Mouse (Mus musculus): Measurements from ENCODE around the gene Bin2. TPM values are rescaled to one million over a fixed set of nuclear protein-coding genes. Genes with fewer than 3 reads are reported as not detected.

Gene Bin2
- polyA plus RNA-seq, 1 experiment from 2014 or later: 2.1 TPM

- no peaks in the 10 kb centered on the region; the same call in 1 of the 2 replicates for H3K4me1 ChIP-seq (ENCODE audit: control insufficient read depth, insufficient read depth, low read length)
- DNase-seq (ENCODE audit: low spot score) (no peak), ATAC-seq (replicated peaks; ENCODE audit: insufficient number of reproducible peaks, low FRiP score, low TSS enrichment, low read depth) (no peak)
- H3K9ac ChIP-seq (replicated peaks; ENCODE audit: low read length): no peak overlapping the region
- peaks cover 4% of the 10 kb centered on the region; the same call in 1 of the 2 replicates for H3K27me3 ChIP-seq (ENCODE audit: control insufficient read depth, insufficient read depth, low read length)
- no peaks in the 10 kb centered on the region for H3K36me3 ChIP-seq (replicated peaks; ENCODE audit: control insufficient read depth, insufficient read depth, low read depth, low read length)
- no peak overlapping the region for H3K4me2 ChIP-seq (ENCODE audit: low read depth, low read length)
- WGBS: 95% methylated on average over 1 of the region's 1 CpGs
- no peaks in the 10 kb centered on the region for H3K9me3 ChIP-seq (replicated peaks; ENCODE audit: control insufficient read depth, low read length)
- H3K27ac ChIP-seq (replicated peaks; ENCODE audit: low read depth, low read length): no peak overlapping the region
- H3K4me3 ChIP-seq (ENCODE audit: low read depth, low read length): no peak overlapping the region
These were observed 36.0 kb upstream of the Bin2 start for GRCm38 (mm10) chr15:100705376-100705775.

GRCm38 (mm10) chr15:100703913-100704312 lies 34.6 kb upstream of the Bin2 start:
- Histone ChIP-seq H3K9me3 (replicated peaks; ENCODE audit: control insufficient read depth, low read length) (no peaks in the 10 kb centered on the region), H3K27ac (replicated peaks; ENCODE audit: low read depth, low read length) (no peak overlapping the region), H3K4me1 (ENCODE audit: control insufficient read depth, insufficient read depth, low read length) (no peaks in the 10 kb centered on the region; the same call in 1 of the 2 replicates), H3K36me3 (replicated peaks; ENCODE audit: control insufficient read depth, insufficient read depth, low read depth, low read length) (no peaks in the 10 kb centered on the region), H3K4me3 (ENCODE audit: low read depth, low read length) (peak overlapping the region; percentile 6; the same call in 1 of the 2 replicates), H3K4me2 (ENCODE audit: low read depth, low read length) (peak overlapping the region; percentile 33), H3K27me3 (ENCODE audit: control insufficient read depth, insufficient read depth, low read length) (peaks cover 4% of the 10 kb centered on the region; the same call in 1 of the 2 replicates), H3K9ac (replicated peaks; ENCODE audit: low read length) (peak overlapping the region; percentile 25; the same call in 1 of the 2 replicates)
- DNase-seq (ENCODE audit: low spot score) (peak; percentile 36), ATAC-seq (replicated peaks; ENCODE audit: insufficient number of reproducible peaks, low FRiP score, low TSS enrichment, low read depth) (no peak; the same call in 1 of the 2 replicates)
- WGBS: 6% methylated on average over 17 of the region's 17 CpGs

GRCm38 (mm10) chr15:100701856-100702255 lies 32.5 kb upstream of the Bin2 start:
- no peaks in the 10 kb centered on the region for H3K9me3 ChIP-seq (replicated peaks; ENCODE audit: control insufficient read depth, low read length)
- no peak overlapping the region for H3K27ac ChIP-seq (replicated peaks; ENCODE audit: low read depth, low read length)
- WGBS: 76% methylated on average over 6 of the region's 6 CpGs
- no peak for ATAC-seq (replicated peaks; ENCODE audit: insufficient number of reproducible peaks, low FRiP score, low TSS enrichment, low read depth)
- H3K9ac ChIP-seq (replicated peaks; ENCODE audit: low read length): no peak overlapping the region
- H3K4me3 ChIP-seq (ENCODE audit: low read depth, low read length): no peak overlapping the region
- H3K4me2 ChIP-seq (ENCODE audit: low read depth, low read length): no peak overlapping the region
- no peaks in the 10 kb centered on the region for H3K36me3 ChIP-seq (replicated peaks; ENCODE audit: control insufficient read depth, insufficient read depth, low read depth, low read length)
- DNase-seq (ENCODE audit: low spot score): no peak
- no peaks in the 10 kb centered on the region; the same call in 1 of the 2 replicates for H3K4me1 ChIP-seq (ENCODE audit: control insufficient read depth, insufficient read depth, low read length)
- peaks cover 4% of the 10 kb centered on the region; the same call in 1 of the 2 replicates for H3K27me3 ChIP-seq (ENCODE audit: control insufficient read depth, insufficient read depth, low read length)

- ATAC-seq (replicated peaks; ENCODE audit: insufficient number of reproducible peaks, low FRiP score, low TSS enrichment, low read depth): no peak
- 59% methylated on average over 10 of the region's 10 CpGs for WGBS
These were observed 31.8 kb upstream of the Bin2 start for GRCm38 (mm10) chr15:100701108-100701507.

GRCm38 (mm10) chr15:100700424-100700823 lies 31.1 kb upstream of the Bin2 start:
- Histone ChIP-seq H3K4me2 (ENCODE audit: low read depth, low read length) (no peak overlapping the region), H3K4me1 (ENCODE audit: control insufficient read depth, insufficient read depth, low read length) (no peaks in the 10 kb centered on the region; the same call in 1 of the 2 replicates), H3K9me3 (replicated peaks; ENCODE audit: control insufficient read depth, low read length) (no peaks in the 10 kb centered on the region), H3K27me3 (ENCODE audit: control insufficient read depth, insufficient read depth, low read length) (peaks cover 4% of the 10 kb centered on the region; the same call in 1 of the 2 replicates), H3K9ac (replicated peaks; ENCODE audit: low read length) (no peak overlapping the region), H3K36me3 (replicated peaks; ENCODE audit: control insufficient read depth, insufficient read depth, low read depth, low read length) (no peaks in the 10 kb centered on the region), H3K4me3 (ENCODE audit: low read depth, low read length) (no peak overlapping the region), H3K27ac (replicated peaks; ENCODE audit: low read depth, low read length) (no peak overlapping the region)
- DNase-seq (ENCODE audit: low spot score) (no peak), ATAC-seq (replicated peaks; ENCODE audit: insufficient number of reproducible peaks, low FRiP score, low TSS enrichment, low read depth) (no peak)
- WGBS: 79% methylated on average over 5 of the region's 5 CpGs

More at GRCm38 (mm10) chr15:100701108-100701507, 31.8 kb upstream of the Bin2 start:
- no peaks in the 10 kb centered on the region for H3K36me3 ChIP-seq (replicated peaks; ENCODE audit: control insufficient read depth, insufficient read depth, low read depth, low read length)
- H3K27me3 ChIP-seq (ENCODE audit: control insufficient read depth, insufficient read depth, low read length): peaks cover 4% of the 10 kb centered on the region; the same call in 1 of the 2 replicates
- no peaks in the 10 kb centered on the region; the same call in 1 of the 2 replicates for H3K4me1 ChIP-seq (ENCODE audit: control insufficient read depth, insufficient read depth, low read length)
- no peak overlapping the region for H3K4me2 ChIP-seq (ENCODE audit: low read depth, low read length)
- no peak overlapping the region for H3K4me3 ChIP-seq (ENCODE audit: low read depth, low read length)
- no peak overlapping the region for H3K9ac ChIP-seq (replicated peaks; ENCODE audit: low read length)
- H3K9me3 ChIP-seq (replicated peaks; ENCODE audit: control insufficient read depth, low read length): no peaks in the 10 kb centered on the region
- DNase-seq (ENCODE audit: low spot score): no peak
- no peak overlapping the region for H3K27ac ChIP-seq (replicated peaks; ENCODE audit: low read depth, low read length)

- ATAC-seq (replicated peaks; ENCODE audit: insufficient number of reproducible peaks, low FRiP score, low TSS enrichment, low read depth) (no peak), DNase-seq (ENCODE audit: low spot score) (no peak)
- no peak overlapping the region for H3K4me2 ChIP-seq (ENCODE audit: low read depth, low read length)
- H3K9ac ChIP-seq (replicated peaks; ENCODE audit: low read length): no peak overlapping the region
- no peak overlapping the region for H3K27ac ChIP-seq (replicated peaks; ENCODE audit: low read depth, low read length)
- no peak overlapping the region for H3K4me3 ChIP-seq (ENCODE audit: low read depth, low read length)
- H3K9me3 ChIP-seq (replicated peaks; ENCODE audit: control insufficient read depth, low read length): no peaks in the 10 kb centered on the region
- no peaks in the 10 kb centered on the region for H3K36me3 ChIP-seq (replicated peaks; ENCODE audit: control insufficient read depth, insufficient read depth, low read depth, low read length)
- 66% methylated on average over 6 of the region's 6 CpGs for WGBS
- H3K4me1 ChIP-seq (ENCODE audit: control insufficient read depth, insufficient read depth, low read length): no peaks in the 10 kb centered on the region; the same call in 1 of the 2 replicates
- H3K27me3 ChIP-seq (ENCODE audit: control insufficient read depth, insufficient read depth, low read length): peaks cover 4% of the 10 kb centered on the region; the same call in 1 of the 2 replicates
These were observed 30.0 kb upstream of the Bin2 start for GRCm38 (mm10) chr15:100699386-100699785.

- no peaks in the 10 kb centered on the region for H3K4me1 ChIP-seq (ENCODE audit: control insufficient read depth, insufficient read depth, low read length)
- H3K4me3 ChIP-seq (ENCODE audit: low read depth, low read length): no peak overlapping the region
- H3K4me2 ChIP-seq (ENCODE audit: low read depth, low read length): no peak overlapping the region
- no peaks in the 10 kb centered on the region for H3K36me3 ChIP-seq (replicated peaks; ENCODE audit: control insufficient read depth, insufficient read depth, low read depth, low read length)
- H3K9ac ChIP-seq (replicated peaks; ENCODE audit: low read length): no peak overlapping the region
- no peak overlapping the region for H3K27ac ChIP-seq (replicated peaks; ENCODE audit: low read depth, low read length)
- no peaks in the 10 kb centered on the region for H3K27me3 ChIP-seq (ENCODE audit: control insufficient read depth, insufficient read depth, low read length)
- ATAC-seq (replicated peaks; ENCODE audit: insufficient number of reproducible peaks, low FRiP score, low TSS enrichment, low read depth) (no peak), DNase-seq (ENCODE audit: low spot score) (no peak)
- H3K9me3 ChIP-seq (replicated peaks; ENCODE audit: control insufficient read depth, low read length): no peaks in the 10 kb centered on the region
- 82% methylated on average over 10 of the region's 10 CpGs for WGBS
These were observed 28.7 kb upstream of the Bin2 start for GRCm38 (mm10) chr15:100698078-100698477.

- Histone ChIP-seq H3K27me3 (ENCODE audit: control insufficient read depth, insufficient read depth, low read length) (no peaks in the 10 kb centered on the region), H3K4me2 (ENCODE audit: low read depth, low read length) (no peak overlapping the region), H3K9me3 (replicated peaks; ENCODE audit: control insufficient read depth, low read length) (no peaks in the 10 kb centered on the region), H3K27ac (replicated peaks; ENCODE audit: low read depth, low read length) (no peak overlapping the region), H3K9ac (replicated peaks; ENCODE audit: low read length) (no peak overlapping the region), H3K4me3 (ENCODE audit: low read depth, low read length) (no peak overlapping the region), H3K4me1 (ENCODE audit: control insufficient read depth, insufficient read depth, low read length) (no peaks in the 10 kb centered on the region), H3K36me3 (replicated peaks; ENCODE audit: control insufficient read depth, insufficient read depth, low read depth, low read length) (no peaks in the 10 kb centered on the region)
- 89% methylated on average over 9 of the region's 9 CpGs for WGBS
- no peak for ATAC-seq (replicated peaks; ENCODE audit: insufficient number of reproducible peaks, low FRiP score, low TSS enrichment, low read depth)
- DNase-seq (ENCODE audit: low spot score): no peak
These were observed 25.1 kb upstream of the Bin2 start for GRCm38 (mm10) chr15:100694406-100694805.

Data from embryonic facial prominence, embryonic 11.5 days (tissue).